Mouse (Mus musculus) brain, embryonic 14.5 days (tissue): Measurements from ENCODE around the gene S100a1. TPM values are rescaled to one million over a fixed set of nuclear protein-coding genes. Genes with fewer than 3 reads are reported as not detected.
A peak's percentile ranks its signal among the peaks of the same experiment; 100 is the strongest.

Source experiments
- DNase-seq: peaks from one replicate; pipeline ENCODE4 v3.0.0-alpha.2; 2011; ENCODE audit warnings: low read depth
- CTCF ChIP-seq: fragments of 200-500 bp; IDR thresholded peaks from 2 replicates; pipeline ENCODE4 v1.5.1; 2012; ENCODE audit warnings: inconsistent platforms, mild to moderate bottlenecking, moderate library complexity, borderline replicate concordance; ENCODE audit not compliant: insufficient read depth, insufficient read length; ENCODE audit errors: extremely low read depth
- POLR2A ChIP-seq: fragments of 200-500 bp; IDR thresholded peaks from 2 replicates; pipeline ENCODE4 v1.6.1; 2012; ENCODE audit warnings: mild to moderate bottlenecking, inconsistent platforms, borderline replicate concordance; ENCODE audit not compliant: poor library complexity, insufficient read depth, insufficient read length, severe bottlenecking; ENCODE audit errors: extremely low read depth
- polyA plus RNA-seq: library from polyadenylated mRNA; depleted of rRNA; stranded (reverse); fragments of >200 nt; gene quantifications from 2 replicates; pipeline ENCODE4 v1.2.3, GENCODE M21; 2012; rRNA removed

Gene S100a1
- polyA plus RNA-seq, result 7.4 and 8.1 TPM in 2 replicates

GRCm38 (mm10) chr3:90513796-90514590 is at the start of gene S100a1, which contains the start of gene S100a13:
Gene S100a1 (minus strand): TSS chr3:90514392.
Gene S100a13 (plus strand): TSS chr3:90514435.
- no peak for TF ChIP-seq POLR2A
- no peak for TF ChIP-seq CTCF

DNA sequence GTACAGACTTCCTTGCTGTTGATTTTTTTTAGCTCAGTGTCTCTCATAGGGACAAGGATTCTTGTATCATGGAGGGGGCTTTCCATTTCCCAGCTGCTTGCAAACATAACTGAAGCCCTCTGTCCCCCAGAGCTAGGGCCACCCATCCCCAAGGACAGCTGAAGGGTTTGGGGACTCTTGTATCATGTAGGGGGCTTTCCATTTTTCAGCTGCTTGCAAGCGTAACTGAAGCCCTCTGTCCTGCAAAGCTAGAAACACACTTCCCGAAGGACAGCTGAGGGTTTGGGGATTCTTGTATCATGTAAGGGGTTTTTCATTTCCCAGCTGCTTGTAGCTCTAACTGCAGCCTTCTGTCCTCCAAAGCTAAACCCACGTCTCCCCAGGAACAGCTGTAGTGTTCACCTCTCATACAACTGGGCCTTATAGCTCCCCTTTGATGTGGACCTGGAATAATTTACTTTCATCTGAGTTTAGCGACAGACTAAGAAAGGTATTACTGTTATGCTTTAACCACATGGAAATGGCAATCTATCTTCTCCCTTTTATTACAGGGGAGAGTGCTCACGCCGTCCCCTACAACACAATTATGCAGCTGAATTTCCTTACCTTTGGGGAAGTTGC is 45.9 kb upstream of the S100a1 start, which contains the start of gene S100a3:
S100a3 (plus strand) TSS at position 571 of the 621 bp plus-strand sequence.
- TF ChIP-seq POLR2A, result no peak
- TF ChIP-seq CTCF, result no peak
- DNase-seq, result no peak

More at GRCm38 (mm10) chr3:90513796-90514590, at the start of gene S100a1, which contains the start of gene S100a13:
- DNase-seq, result peak; percentile 31

- DNase-seq, result peak; percentile 93
- TF ChIP-seq CTCF (no peak), POLR2A (no peak)
These were observed 41.8 kb upstream of the S100a1 start for GRCm38 (mm10) chr3:90555954-90556353.

- no peak for TF ChIP-seq POLR2A
- TF ChIP-seq CTCF, result no peak
- no peak for DNase-seq
These were observed 38.0 kb upstream of the S100a1 start for GRCm38 (mm10) chr3:90552231-90552630.

GRCm38 (mm10) chr3:90550421-90550790 is 36.2 kb upstream of the S100a1 start:
- DNase-seq, result no peak
- TF ChIP-seq POLR2A, result no peak
- TF ChIP-seq CTCF, result no peak

- no peak for TF ChIP-seq CTCF
- TF ChIP-seq POLR2A, result no peak
- DNase-seq, result no peak
These were observed 35.7 kb upstream of the S100a1 start for GRCm38 (mm10) chr3:90549676-90550420.

DNA sequence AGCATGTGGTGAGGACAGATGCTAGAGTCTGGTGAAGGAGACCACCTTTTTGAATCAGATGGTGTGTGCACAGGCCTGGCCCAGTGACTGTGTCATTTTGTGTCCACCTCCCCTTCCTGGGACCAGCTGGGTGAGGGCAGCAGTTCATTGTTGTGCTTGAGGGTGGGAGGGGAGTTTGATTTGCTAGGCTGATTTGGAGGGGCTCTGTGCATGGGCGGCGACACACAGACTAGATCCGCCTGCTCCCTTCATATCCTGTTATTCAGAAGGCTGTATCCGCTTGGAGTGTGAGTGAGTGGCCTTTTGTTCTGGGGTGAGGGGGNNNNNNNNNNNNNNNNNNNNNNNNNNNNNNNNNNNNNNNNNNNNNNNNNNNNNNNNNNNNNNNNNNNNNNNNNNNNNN is 26.7 kb upstream of the S100a1 start:
- DNase-seq, result peak; percentile 63
- no peak for TF ChIP-seq POLR2A
- TF ChIP-seq CTCF, result no peak

DNA sequence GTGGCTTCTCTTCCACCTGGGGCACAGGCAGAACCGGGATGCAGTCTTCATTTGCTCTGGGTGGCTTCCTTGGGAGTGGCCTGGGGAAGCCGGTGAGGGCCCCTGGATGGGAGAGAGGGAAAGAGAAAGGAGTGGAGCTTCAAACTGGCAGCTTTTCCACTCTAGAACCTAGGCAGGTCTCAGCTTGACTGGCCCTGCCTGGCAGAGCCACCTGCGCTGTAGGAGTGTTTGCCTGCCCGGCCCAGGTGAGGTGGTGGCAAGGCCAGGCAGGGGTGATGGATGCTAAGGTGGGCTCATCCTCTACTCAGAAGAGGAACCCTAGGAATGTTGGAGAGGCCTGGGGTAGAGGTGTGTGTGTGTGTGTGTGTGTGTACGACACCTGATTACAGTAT is 23.7 kb upstream of the S100a1 start:
- TF ChIP-seq CTCF (no peak), POLR2A (no peak)
- DNase-seq, result no peak

GRCm38 (mm10) chr3:90537141-90537904 is 23.1 kb upstream of the S100a1 start, which contains the start of gene S100a16:
Gene S100a16 (plus strand): TSS chr3:90537254.
- DNase-seq, result no peak
- no peak for TF ChIP-seq POLR2A
- no peak for TF ChIP-seq CTCF

DNA sequence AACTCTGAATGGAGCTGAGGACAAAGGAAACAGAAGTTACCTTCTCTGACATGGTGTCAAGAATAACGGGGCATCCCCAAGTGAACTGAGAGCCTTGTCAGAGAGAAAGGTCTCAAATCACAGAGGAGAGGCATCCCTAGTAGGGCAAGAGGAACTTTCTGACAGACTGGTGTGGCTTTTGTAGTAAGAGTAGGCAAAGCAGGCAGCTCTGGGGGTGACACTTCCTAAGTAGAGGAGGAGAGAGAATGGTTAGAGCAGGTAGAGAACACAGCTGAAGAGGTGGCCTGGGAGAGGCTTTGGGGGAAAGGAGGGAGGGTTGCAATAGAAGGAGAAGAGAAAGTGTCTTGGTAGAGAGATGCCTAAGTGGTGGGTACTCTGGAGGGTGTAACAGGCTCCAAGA is 21.3 kb upstream of the S100a1 start:
- DNase-seq, result no peak
- TF ChIP-seq POLR2A, result no peak
- TF ChIP-seq CTCF, result no peak
